Mouse (Mus musculus): ENCODE data around the gene Macrod1. TPM values are rescaled to one million over a fixed set of nuclear protein-coding genes. Genes with fewer than 3 reads are reported as not detected.

Macrod1 gene
- total and polyA plus RNA-seq, 3 experiments: 0.60 TPM; not detected in 2

DNA sequence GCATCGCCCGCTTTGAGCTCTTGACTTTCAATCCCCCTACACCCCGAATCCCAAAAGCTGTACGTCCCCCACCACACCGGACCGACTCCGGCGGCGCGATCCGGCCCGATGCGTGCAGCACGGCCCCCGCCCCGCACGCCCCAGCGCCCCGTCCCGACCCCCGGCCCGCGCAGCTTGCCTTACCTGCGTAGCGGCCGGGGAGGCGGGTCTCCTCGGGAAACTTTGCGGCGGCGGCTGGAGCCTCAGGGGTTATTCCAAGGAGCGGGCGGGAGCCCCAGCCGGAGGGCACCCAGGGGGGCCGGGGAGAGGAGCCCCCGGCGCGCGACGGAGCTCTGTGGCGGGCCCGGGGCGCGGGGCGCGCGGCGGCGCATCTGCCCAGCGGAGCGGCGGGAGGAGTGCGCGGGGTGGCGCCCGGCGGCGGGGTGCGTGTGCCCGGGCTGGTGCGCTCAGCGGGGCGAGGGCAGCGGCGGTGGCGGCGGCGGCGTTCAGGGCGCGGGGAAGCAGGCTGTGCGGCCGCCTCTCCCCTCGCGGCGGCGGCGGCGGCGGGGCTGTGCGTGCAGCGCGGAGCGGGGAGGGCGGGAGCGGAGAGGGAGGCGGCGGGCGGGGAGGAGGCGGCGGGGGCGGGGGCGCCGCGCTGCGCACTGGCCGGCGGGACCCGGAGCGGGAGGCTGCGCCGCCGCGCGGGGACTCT, 109.0 kb downstream of the Macrod1 start:
- DNase-seq (ENCODE audit: low spot score): no peak
- H3K4me1 ChIP-seq (ENCODE audit: insufficient read depth, low read depth, low read length): no peaks in the 10 kb centered on the region
- ATAC-seq (ENCODE audit: extremely low read depth, insufficient number of reproducible peaks, low FRiP score, poor library complexity, severe bottlenecking): no peak
- TF ChIP-seq GATA2 (IDR thresholded peaks at IDR 0.05; ENCODE audit: borderline replicate concordance, low read depth, low read length): no peak
- TF ChIP-seq POLR2AphosphoS5 (IDR thresholded peaks at IDR 0.05; ENCODE audit: insufficient replicate concordance, low read depth, low read length): no peak
- TF ChIP-seq TAL1 (conservative IDR thresholded peaks at IDR 0.05; ENCODE audit: low read depth, low read length): no peak
- no peaks in the 10 kb centered on the region for H3K9me3 ChIP-seq (replicated peaks)
- H3K36me3 ChIP-seq (replicated peaks): no peaks in the 10 kb centered on the region
- no peak overlapping the region for H3K4me3 ChIP-seq (ENCODE audit: low read depth, low read length)
- peaks cover 58% of the 10 kb centered on the region for H3K27me3 ChIP-seq (ENCODE audit: insufficient read depth, low read length)

DNA sequence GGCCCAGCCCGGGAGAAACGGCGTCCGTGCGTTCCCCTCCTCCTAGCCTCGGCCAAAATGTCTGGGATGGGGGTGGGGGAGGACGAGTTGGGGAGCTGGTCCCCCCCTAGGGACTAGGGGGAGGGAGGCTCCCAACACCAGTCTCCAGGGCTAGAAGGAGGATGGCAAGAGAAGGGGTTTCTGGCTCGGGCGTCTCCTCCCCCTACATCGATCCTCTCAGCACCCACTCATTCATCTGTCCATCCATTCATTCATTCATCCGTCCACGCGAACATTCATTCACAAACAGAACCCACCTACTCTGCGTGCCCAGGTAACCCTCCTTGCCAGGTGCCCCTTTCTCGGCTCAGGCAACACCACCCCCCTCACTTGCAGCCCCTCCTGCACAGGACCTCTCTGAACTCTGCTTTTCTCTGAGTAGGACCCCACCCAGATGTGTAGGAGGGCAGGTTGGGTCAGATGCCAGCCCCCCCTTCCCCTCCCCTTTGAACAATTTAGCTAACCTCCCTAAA, 109.6 kb downstream of the Macrod1 start:
- Histone ChIP-seq H3K36me3 (replicated peaks) (no peaks in the 10 kb centered on the region), H3K9me3 (replicated peaks) (no peaks in the 10 kb centered on the region), H3K4me1 (ENCODE audit: insufficient read depth, low read depth, low read length) (no peaks in the 10 kb centered on the region), H3K4me3 (ENCODE audit: low read depth, low read length) (no peak overlapping the region), H3K27me3 (ENCODE audit: insufficient read depth, low read length) (peaks cover 59% of the 10 kb centered on the region)
- DNase-seq (ENCODE audit: low spot score) (no peak), ATAC-seq (ENCODE audit: extremely low read depth, insufficient number of reproducible peaks, low FRiP score, poor library complexity, severe bottlenecking) (no peak)
- TF ChIP-seq TAL1 (conservative IDR thresholded peaks at IDR 0.05; ENCODE audit: low read depth, low read length): no peak
- TF ChIP-seq GATA2 (IDR thresholded peaks at IDR 0.05; ENCODE audit: borderline replicate concordance, low read depth, low read length): no peak
- no peak for TF ChIP-seq GATA1 (IDR thresholded peaks at IDR 0.05; ENCODE audit: borderline replicate concordance, low read length)
- TF ChIP-seq CTCF (IDR thresholded peaks at IDR 0.05; ENCODE audit: low read depth, low read length): no peak

DNA sequence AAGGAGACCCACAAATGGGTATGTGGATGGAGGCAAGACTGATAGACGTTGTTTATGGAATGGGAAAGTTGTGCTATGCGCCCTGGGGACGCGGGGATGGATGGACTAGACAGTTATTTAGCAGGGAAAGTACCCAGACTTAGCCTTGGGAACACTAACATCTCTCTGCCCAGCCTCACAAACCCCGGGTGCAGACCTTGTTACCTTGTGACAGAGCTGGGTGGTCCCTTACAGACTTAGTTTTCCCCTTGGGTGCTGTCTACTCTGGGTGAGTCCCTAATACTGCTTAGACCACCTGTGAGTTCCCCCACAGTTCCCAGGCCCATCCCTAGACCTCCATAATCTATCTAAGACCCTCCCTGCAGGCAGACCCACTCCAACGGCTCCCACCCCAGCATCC, 110.2 kb downstream of the Macrod1 start:
- no peak for DNase-seq (ENCODE audit: low spot score)
- Histone ChIP-seq H3K36me3 (replicated peaks) (no peaks in the 10 kb centered on the region), H3K9me3 (replicated peaks) (no peaks in the 10 kb centered on the region), H3K27me3 (ENCODE audit: insufficient read depth, low read length) (peaks cover 60% of the 10 kb centered on the region), H3K4me1 (ENCODE audit: insufficient read depth, low read depth, low read length) (peaks cover 5% of the 10 kb centered on the region; the same call in 1 of the 2 replicates), H3K4me3 (ENCODE audit: low read depth, low read length) (no peak overlapping the region)
- no peak for TF ChIP-seq CTCF (IDR thresholded peaks at IDR 0.05; ENCODE audit: low read depth, low read length)
- no peak for TF ChIP-seq TAL1 (conservative IDR thresholded peaks at IDR 0.05; ENCODE audit: low read depth, low read length)
- no peak for TF ChIP-seq GATA1 (IDR thresholded peaks at IDR 0.05; ENCODE audit: borderline replicate concordance, low read length)
- no peak for TF ChIP-seq GATA2 (IDR thresholded peaks at IDR 0.05; ENCODE audit: borderline replicate concordance, low read depth, low read length)
- no peak for TF ChIP-seq POLR2AphosphoS5 (IDR thresholded peaks at IDR 0.05; ENCODE audit: insufficient replicate concordance, low read depth, low read length)
- no peak for ATAC-seq (ENCODE audit: extremely low read depth, insufficient number of reproducible peaks, low FRiP score, poor library complexity, severe bottlenecking)

GRCm38 (mm10) chr19:7168423-7168822, 111.8 kb downstream of the Macrod1 start:
- TF ChIP-seq CTCF (IDR thresholded peaks at IDR 0.05; ENCODE audit: low read depth, low read length): no peak
- TF ChIP-seq POLR2AphosphoS5 (IDR thresholded peaks at IDR 0.05; ENCODE audit: insufficient replicate concordance, low read depth, low read length): no peak
- no peak for TF ChIP-seq GATA2 (IDR thresholded peaks at IDR 0.05; ENCODE audit: borderline replicate concordance, low read depth, low read length)
- TF ChIP-seq TAL1 (conservative IDR thresholded peaks at IDR 0.05; ENCODE audit: low read depth, low read length): no peak
- TF ChIP-seq GATA1 (IDR thresholded peaks at IDR 0.05; ENCODE audit: borderline replicate concordance, low read length): no peak
- H3K4me3 ChIP-seq (ENCODE audit: low read depth, low read length): no peak overlapping the region
- peaks cover 65% of the 10 kb centered on the region for H3K27me3 ChIP-seq (ENCODE audit: insufficient read depth, low read length)
- no peak for ATAC-seq (ENCODE audit: extremely low read depth, insufficient number of reproducible peaks, low FRiP score, poor library complexity, severe bottlenecking)
- H3K4me1 ChIP-seq (ENCODE audit: insufficient read depth, low read depth, low read length): peaks cover 11% of the 10 kb centered on the region
- DNase-seq (ENCODE audit: low spot score): no peak
- H3K36me3 ChIP-seq (replicated peaks): no peaks in the 10 kb centered on the region
- H3K9me3 ChIP-seq (replicated peaks): no peaks in the 10 kb centered on the region

DNA sequence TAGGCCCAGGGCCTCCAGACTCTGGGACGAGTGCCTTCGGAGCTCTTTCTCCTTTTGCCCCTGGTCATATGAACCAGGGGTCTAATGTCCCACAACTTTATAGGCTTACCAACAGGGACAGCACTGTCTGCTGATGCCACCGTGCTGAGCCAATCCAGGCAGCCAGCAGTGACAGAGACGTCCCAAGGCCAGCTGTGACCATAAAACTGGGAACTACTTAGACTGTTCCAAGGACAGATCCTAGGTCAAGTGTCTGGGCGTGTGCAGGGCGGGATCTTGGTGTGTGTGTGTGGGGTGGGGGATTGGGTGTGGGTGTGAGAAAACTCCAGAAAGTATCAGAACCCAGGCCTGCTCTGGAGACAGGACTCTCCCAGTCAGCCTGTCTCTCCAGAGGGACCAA, 114.3 kb downstream of the Macrod1 start:
- no peak for ATAC-seq (ENCODE audit: extremely low read depth, insufficient number of reproducible peaks, low FRiP score, poor library complexity, severe bottlenecking)
- no peaks in the 10 kb centered on the region for H3K9me3 ChIP-seq (replicated peaks)
- no peaks in the 10 kb centered on the region for H3K36me3 ChIP-seq (replicated peaks)
- H3K4me3 ChIP-seq (ENCODE audit: low read depth, low read length): no peak overlapping the region
- H3K4me1 ChIP-seq (ENCODE audit: insufficient read depth, low read depth, low read length): peaks cover 11% of the 10 kb centered on the region
- H3K27me3 ChIP-seq (ENCODE audit: insufficient read depth, low read length): peaks cover 49% of the 10 kb centered on the region
- TF ChIP-seq CTCF (IDR thresholded peaks at IDR 0.05; ENCODE audit: low read depth, low read length) (no peak), GATA2 (IDR thresholded peaks at IDR 0.05; ENCODE audit: borderline replicate concordance, low read depth, low read length) (no peak), GATA1 (IDR thresholded peaks at IDR 0.05; ENCODE audit: borderline replicate concordance, low read length) (no peak)
- no peak for DNase-seq (ENCODE audit: low spot score)

GRCm38 (mm10) chr19:7171447-7171846, 114.8 kb downstream of the Macrod1 start:
- no peak for ATAC-seq (ENCODE audit: extremely low read depth, insufficient number of reproducible peaks, low FRiP score, poor library complexity, severe bottlenecking)
- TF ChIP-seq GATA2 (IDR thresholded peaks at IDR 0.05; ENCODE audit: borderline replicate concordance, low read depth, low read length): no peak
- TF ChIP-seq POLR2AphosphoS5 (IDR thresholded peaks at IDR 0.05; ENCODE audit: insufficient replicate concordance, low read depth, low read length): no peak
- TF ChIP-seq CTCF (IDR thresholded peaks at IDR 0.05; ENCODE audit: low read depth, low read length): no peak
- Histone ChIP-seq H3K9me3 (replicated peaks) (no peaks in the 10 kb centered on the region), H3K36me3 (replicated peaks) (no peaks in the 10 kb centered on the region), H3K27me3 (ENCODE audit: insufficient read depth, low read length) (peaks cover 49% of the 10 kb centered on the region), H3K4me3 (ENCODE audit: low read depth, low read length) (no peak overlapping the region), H3K4me1 (ENCODE audit: insufficient read depth, low read depth, low read length) (peaks cover 11% of the 10 kb centered on the region)
- no peak for DNase-seq (ENCODE audit: low spot score)
